In the genomic region with DNA sequence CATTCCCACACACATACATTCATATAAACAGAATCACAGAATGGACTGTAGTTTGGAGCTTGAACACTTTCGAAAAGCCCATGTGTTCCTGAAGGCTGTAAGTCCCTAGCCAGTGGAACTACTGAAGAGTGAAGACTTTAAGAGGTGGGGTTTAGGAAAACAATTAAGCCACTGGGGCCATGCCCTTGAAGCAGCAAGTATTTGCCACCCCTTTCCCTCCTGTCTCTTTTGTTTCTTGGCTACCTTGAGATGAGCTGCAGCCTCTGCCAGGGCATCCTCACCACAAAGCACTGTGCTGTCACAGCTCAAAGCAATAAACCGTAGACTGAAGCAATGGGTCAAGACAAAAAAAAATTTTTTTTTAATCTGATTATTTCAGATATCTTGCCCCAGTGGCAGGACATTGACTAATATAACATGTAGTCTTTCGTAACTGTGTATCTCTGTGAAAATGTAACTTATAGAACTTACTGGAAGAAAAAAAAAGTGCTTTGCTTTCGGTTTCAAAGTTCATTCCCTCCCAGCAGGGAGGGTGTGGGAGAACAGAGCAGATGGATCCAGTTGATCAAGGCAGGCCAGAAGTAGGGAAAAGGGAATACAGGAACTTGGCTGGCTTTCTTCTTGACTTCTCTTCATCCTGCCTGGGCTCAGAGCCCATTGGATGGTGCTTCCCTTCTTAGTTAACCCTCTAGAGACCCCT, we compare ENCODE assay signal across 8 mouse cellular contexts. TPM values are rescaled to one million over a fixed set of nuclear protein-coding genes. Genes with fewer than 3 reads are reported as not detected.
DNase-seq lines count a peak whose midpoint lies in the region; ATAC-seq lines count a peak whose summit lies in the region.

No protein-coding gene starts in this region.

- intact Hi-C loops in heart, postnatal 10 days (cut with DNase I) = no loop called here

- peak; percentile 36 to 69 for DNase-seq in heart, adult 18-20 months
- DNase-seq in NIH3T3 (ENCODE audit: low read depth) = peak; percentile 57
- DNase-seq in heart, postnatal 10 days = peak; percentile 43 to 50
- no peak for DNase-seq in left cerebral cortex, adult 11 months (ENCODE audit: low spot score)
- no peak for DNase-seq in forebrain, embryonic 10.5 days (ENCODE audit: extremely low spot score, low spot score)
- no peak for DNase-seq in layer of hippocampus, postnatal 36 days

- no peak overlapping the region for H3K4me3 ChIP-seq in heart, embryonic 12.5 days
- no peak overlapping the region for H3K4me3 ChIP-seq in limb, embryonic 15.5 days
- H3K4me3 ChIP-seq in forebrain, embryonic 10.5 days = no peak overlapping the region

- H3K27ac ChIP-seq in heart, embryonic 12.5 days (ENCODE audit: poor library complexity, severe bottlenecking) = no peak overlapping the region
- H3K27ac ChIP-seq in limb, embryonic 15.5 days = 0 out of 2 replicates have a peak overlapping the region, but pooled peaks have one; percentile 54
- no peak overlapping the region for H3K27ac ChIP-seq in forebrain, embryonic 10.5 days

- no peaks in the 10 kb centered on the region for H3K27me3 ChIP-seq in heart, embryonic 12.5 days (replicated peaks)
- no peaks in the 10 kb centered on the region for H3K27me3 ChIP-seq in limb, embryonic 15.5 days
- H3K27me3 ChIP-seq in forebrain, embryonic 10.5 days (ENCODE audit: poor library complexity, severe bottlenecking) = no peaks in the 10 kb centered on the region

- H3K9ac ChIP-seq in heart, embryonic 12.5 days = no peak overlapping the region
- no peak overlapping the region for H3K9ac ChIP-seq in limb, embryonic 15.5 days

- H3K4me1 ChIP-seq in heart, embryonic 12.5 days (replicated peaks) = no peaks in the 10 kb centered on the region
- H3K4me1 ChIP-seq in limb, embryonic 15.5 days = peaks cover 19% of the 10 kb centered on the region
- H3K4me1 ChIP-seq in forebrain, embryonic 10.5 days = no peaks in the 10 kb centered on the region

- ATAC-seq in heart, embryonic 12.5 days (ENCODE audit: insufficient number of reproducible peaks, low FRiP score) = no peak
- ATAC-seq in limb, embryonic 15.5 days (ENCODE audit: insufficient number of reproducible peaks, low FRiP score, low TSS enrichment, low read depth) = no peak

- no peaks in the 10 kb centered on the region for H3K9me3 ChIP-seq in heart, embryonic 12.5 days (replicated peaks)
- H3K9me3 ChIP-seq in limb, embryonic 15.5 days = no peaks in the 10 kb centered on the region
- no peaks in the 10 kb centered on the region for H3K9me3 ChIP-seq in forebrain, embryonic 10.5 days

- H3K4me2 ChIP-seq in heart, embryonic 12.5 days = no peak overlapping the region
- no peak overlapping the region for H3K4me2 ChIP-seq in limb, embryonic 15.5 days

- WGBS in heart, embryonic 12.5 days = 68% methylated on average over 4 of the region's 4 CpGs
- WGBS in limb, embryonic 15.5 days = 60% methylated on average over 4 of the region's 4 CpGs
- 84% methylated on average over 4 of the region's 4 CpGs for WGBS in forebrain, embryonic 10.5 days

- no peaks in the 10 kb centered on the region for H3K36me3 ChIP-seq in heart, embryonic 12.5 days
- no peaks in the 10 kb centered on the region for H3K36me3 ChIP-seq in limb, embryonic 15.5 days
- no peaks in the 10 kb centered on the region for H3K36me3 ChIP-seq in forebrain, embryonic 10.5 days (replicated peaks)

RNA-seq across cellular contexts. Expression of gene Hibadh, which starts 35.2 kb away (rescaled TPM):
- total RNA-seq in heart, adult 18-20 months (2021) = 100 to 1,000 TPM; 269 TPM
- polyA plus RNA-seq in heart, embryonic 12.5 days (2016; fragmentation: Nextera tagmentation; extraction: Ambion mirVana) = 126 and 129 TPM in 2 replicates
- total RNA-seq in heart, postnatal 10 days (2021) = 100 to 1,000 TPM; 153 to 156 TPM
- polyA plus RNA-seq in limb, embryonic 15.5 days (2015; fragmentation: Nextera tagmentation; extraction: Ambion mirVana) = 85.9 and 90.4 TPM in 2 replicates
- 70.6 and 75.5 TPM in 2 replicates for polyA plus RNA-seq in forebrain, embryonic 10.5 days (2016; fragmentation: Nextera tagmentation; extraction: Ambion mirVana)
- total RNA-seq in layer of hippocampus, postnatal 36 days (2021) = 10 to 100 TPM; 45.5 to 48.4 TPM

RNA-seq across cellular contexts. Expression of gene Tax1bp1, which starts 38.2 kb away (rescaled TPM):
- 100 to 1,000 TPM; 102 to 120 TPM for total RNA-seq in heart, adult 18-20 months (2021)
- polyA plus RNA-seq in heart, embryonic 12.5 days (2016; fragmentation: Nextera tagmentation; extraction: Ambion mirVana) = 102 and 111 TPM in 2 replicates
- 100 to 1,000 TPM; 113 to 129 TPM for total RNA-seq in heart, postnatal 10 days (2021)
- 148 and 154 TPM in 2 replicates for polyA plus RNA-seq in limb, embryonic 15.5 days (2015; fragmentation: Nextera tagmentation; extraction: Ambion mirVana)
- polyA plus RNA-seq in forebrain, embryonic 10.5 days (2016; fragmentation: Nextera tagmentation; extraction: Ambion mirVana) = 115 and 123 TPM in 2 replicates
- total RNA-seq in layer of hippocampus, postnatal 36 days (2021) = 100 to 1,000 TPM; 128 to 129 TPM

Comparison
In these comparisons a context has a peak if more than half of its experiments do, and no peak if none do; other contexts are left out.
1. DNase-seq: peak in heart, adult 18-20 months (2 of 2), NIH3T3 (single experiment) and heart, postnatal 10 days (2 of 2); none in left cerebral cortex, adult 11 months (single experiment), forebrain, embryonic 10.5 days (single experiment) and layer of hippocampus, postnatal 36 days (0 of 2).